Mouse (Mus musculus) hindbrain, embryonic 11.5 days (tissue): ENCODE measurements at regions not wholly inside any gene's neighbourhood (a gene's known extent, or its start where the extent isn't known, plus 50 kb on each side); places are given as distances from the start of the nearest gene placed in this dataset.
A peak's percentile ranks its signal among the peaks of the same experiment; 100 is the strongest.

Experiments
- ATAC-seq: fragments of 200-750 bp; cut with Nextera tagmentation; 2 replicates; pipeline ENCODE4 v1.8.0; 2017; ENCODE audit warnings: mild to moderate bottlenecking, moderate TSS enrichment, moderate library complexity; ENCODE audit not compliant: low FRiP score
- DNase-seq: peaks from one replicate; pipeline ENCODE4 v3.0.0-alpha.2; 2015; ENCODE audit warnings: low spot score
- H3K27ac ChIP-seq: fragments of 300-500 bp; sonication (generic); 2 replicates; pipeline ENCODE4 v1.5.1; 2014; ENCODE audit warnings: mild to moderate bottlenecking, low read depth, low read length
- H3K27me3 ChIP-seq: fragments of 300-500 bp; sonication (generic); 2 replicates; pipeline ENCODE4 v1.6.1; 2014; ENCODE audit warnings: mild to moderate bottlenecking, low read length, moderate library complexity, mixed read lengths; ENCODE audit not compliant: control insufficient read depth, insufficient read depth
- H3K36me3 ChIP-seq: fragments of 300-500 bp; sonication (generic); 2 replicates; pipeline ENCODE4 v1.6.1; 2014; ENCODE audit warnings: mild to moderate bottlenecking, low read length, moderate library complexity, mixed read lengths; ENCODE audit not compliant: control insufficient read depth, insufficient read depth
- H3K4me1 ChIP-seq: fragments of 300-500 bp; sonication (generic); replicated peaks from 2 replicates; pipeline ENCODE4 v1.6.1; 2014; ENCODE audit warnings: low read length, mixed read lengths; ENCODE audit not compliant: control insufficient read depth, insufficient read depth
- H3K4me2 ChIP-seq: fragments of 300-500 bp; sonication (generic); replicated peaks from 2 replicates; pipeline ENCODE4 v1.6.1; 2014; ENCODE audit warnings: mild to moderate bottlenecking, low read depth, low read length
- H3K4me3 ChIP-seq: fragments of 300-500 bp; sonication (generic); 2 replicates; pipeline ENCODE4 v1.5.1; 2014; ENCODE audit warnings: low read depth, low read length
- H3K9ac ChIP-seq: fragments of 300-500 bp; sonication (generic); 2 replicates; pipeline ENCODE4 v1.6.1; 2014; ENCODE audit warnings: low read depth, low read length
- H3K9me3 ChIP-seq: fragments of 300-500 bp; sonication (generic); 2 replicates; pipeline ENCODE4 v1.6.1; 2016; ENCODE audit warnings: low read length; ENCODE audit not compliant: control insufficient read depth
- WGBS: fragments of 180-500 bp; shearing (Covaris S2); extraction: QIAGEN DNeasy Blood & Tissue Kit; methylation state at CpG from one replicate; pipeline ENCODE4 v1.1.7; 2014; 5-methylcytosine and 5-hydroxymethylcytosine counted together

- ATAC-seq: peak; percentile 0; the same call in 1 of the 2 replicates
Measured at GRCm38 (mm10) chr15:36937757-36938498, 69.6 kb downstream of the Zfp706 start.

GRCm38 (mm10) chr15:36937067-36937657 is 70.4 kb downstream of the Zfp706 start:
- 84% methylated on average over 11 of the region's 11 CpGs for WGBS
- H3K4me1 ChIP-seq: peaks cover 7% of the 10 kb centered on the region; the same call in 1 of the 2 replicates
- no peak overlapping the region for H3K4me2 ChIP-seq
- DNase-seq (no peak), ATAC-seq (no peak)
- H3K4me3 ChIP-seq: no peak overlapping the region
- no peaks in the 10 kb centered on the region for H3K9me3 ChIP-seq
- H3K27me3 ChIP-seq: no peaks in the 10 kb centered on the region
- H3K9ac ChIP-seq: no peak overlapping the region
- H3K36me3 ChIP-seq: no peaks in the 10 kb centered on the region
- H3K27ac ChIP-seq: no peak overlapping the region

More at GRCm38 (mm10) chr15:36937757-36938498, 69.6 kb downstream of the Zfp706 start:
- no peaks in the 10 kb centered on the region for H3K27me3 ChIP-seq
- peak overlapping the region; percentile 94 for H3K27ac ChIP-seq
- 24% methylated on average over 13 of the region's 13 CpGs for WGBS
- peak overlapping the region; percentile 87 for H3K9ac ChIP-seq
- peak overlapping the region; percentile 56 for H3K4me3 ChIP-seq
- H3K4me1 ChIP-seq: peaks cover 7% of the 10 kb centered on the region; the same call in 1 of the 2 replicates
- peak overlapping the region; percentile 86 for H3K4me2 ChIP-seq
- DNase-seq: peak; percentile 9
- no peaks in the 10 kb centered on the region for H3K36me3 ChIP-seq
- no peaks in the 10 kb centered on the region for H3K9me3 ChIP-seq

GRCm38 (mm10) chr15:36934801-36935200 is 72.8 kb downstream of the Zfp706 start:
- Histone ChIP-seq H3K27me3 (no peaks in the 10 kb centered on the region), H3K4me3 (no peak overlapping the region), H3K9me3 (no peaks in the 10 kb centered on the region), H3K9ac (no peak overlapping the region), H3K4me1 (peaks cover 7% of the 10 kb centered on the region; the same call in 1 of the 2 replicates), H3K36me3 (no peaks in the 10 kb centered on the region), H3K27ac (no peak overlapping the region), H3K4me2 (no peak overlapping the region)
- ATAC-seq (no peak), DNase-seq (no peak)
- 49% methylated on average over 2 of the region's 3 CpGs for WGBS

GRCm38 (mm10) chr15:36933581-36933991 is 74.0 kb downstream of the Zfp706 start:
- Histone ChIP-seq H3K9me3 (no peaks in the 10 kb centered on the region), H3K36me3 (no peaks in the 10 kb centered on the region)

GRCm38 (mm10) chr15:36931460-36931859 is 76.1 kb downstream of the Zfp706 start:
- WGBS: 80% methylated on average over 2 of the region's 2 CpGs
- no peak for ATAC-seq
- Histone ChIP-seq H3K27ac (no peak overlapping the region), H3K36me3 (no peaks in the 10 kb centered on the region), H3K4me2 (no peak overlapping the region), H3K27me3 (no peaks in the 10 kb centered on the region), H3K9ac (no peak overlapping the region), H3K4me1 (no peaks in the 10 kb centered on the region), H3K4me3 (no peak overlapping the region), H3K9me3 (no peaks in the 10 kb centered on the region)
- no peak for DNase-seq

More at GRCm38 (mm10) chr15:36933581-36933991, 74.0 kb downstream of the Zfp706 start:
- no peak overlapping the region for H3K4me2 ChIP-seq
- DNase-seq: no peak
- H3K9ac ChIP-seq: no peak overlapping the region
- peaks cover 7% of the 10 kb centered on the region; the same call in 1 of the 2 replicates for H3K4me1 ChIP-seq
- 88% methylated on average over 2 of the region's 2 CpGs for WGBS
- no peak for ATAC-seq
- no peaks in the 10 kb centered on the region for H3K27me3 ChIP-seq
- H3K27ac ChIP-seq: no peak overlapping the region
- H3K4me3 ChIP-seq: no peak overlapping the region

- H3K4me2 ChIP-seq: no peak overlapping the region
- no peaks in the 10 kb centered on the region for H3K27me3 ChIP-seq
- no peak overlapping the region for H3K27ac ChIP-seq
- H3K4me3 ChIP-seq: no peak overlapping the region
- ATAC-seq: no peak
- WGBS: 77% methylated on average over 6 of the region's 6 CpGs
- no peaks in the 10 kb centered on the region for H3K36me3 ChIP-seq
- no peak overlapping the region for H3K9ac ChIP-seq
- H3K9me3 ChIP-seq: no peaks in the 10 kb centered on the region
- DNase-seq: no peak
- no peaks in the 10 kb centered on the region for H3K4me1 ChIP-seq
Measured at GRCm38 (mm10) chr15:36930433-36930832, 77.1 kb downstream of the Zfp706 start.

GRCm38 (mm10) chr15:36929786-36930185 is 77.8 kb downstream of the Zfp706 start:
- ATAC-seq (no peak), DNase-seq (no peak)
- Histone ChIP-seq H3K9ac (no peak overlapping the region), H3K27me3 (no peaks in the 10 kb centered on the region), H3K36me3 (no peaks in the 10 kb centered on the region), H3K4me1 (no peaks in the 10 kb centered on the region), H3K9me3 (no peaks in the 10 kb centered on the region), H3K27ac (no peak overlapping the region), H3K4me2 (no peak overlapping the region), H3K4me3 (no peak overlapping the region)
- WGBS: 55% methylated on average over 2 of the region's 2 CpGs

GRCm38 (mm10) chr15:36929088-36929487 is 78.5 kb downstream of the Zfp706 start:
- 88% methylated on average over 3 of the region's 3 CpGs for WGBS
- ATAC-seq (no peak), DNase-seq (no peak)
- H3K4me2 ChIP-seq: no peak overlapping the region
- no peak overlapping the region for H3K9ac ChIP-seq
- no peak overlapping the region for H3K27ac ChIP-seq
- no peaks in the 10 kb centered on the region for H3K9me3 ChIP-seq
- H3K36me3 ChIP-seq: no peaks in the 10 kb centered on the region
- H3K27me3 ChIP-seq: no peaks in the 10 kb centered on the region
- H3K4me3 ChIP-seq: no peak overlapping the region
- H3K4me1 ChIP-seq: no peaks in the 10 kb centered on the region

- DNase-seq (no peak), ATAC-seq (no peak)
- no peak overlapping the region for H3K4me3 ChIP-seq
- H3K27ac ChIP-seq: no peak overlapping the region
- H3K9me3 ChIP-seq: no peaks in the 10 kb centered on the region
- no peak overlapping the region for H3K4me2 ChIP-seq
- no peaks in the 10 kb centered on the region for H3K36me3 ChIP-seq
- no peaks in the 10 kb centered on the region for H3K4me1 ChIP-seq
- 95% methylated on average over 4 of the region's 4 CpGs for WGBS
- H3K9ac ChIP-seq: no peak overlapping the region
- no peaks in the 10 kb centered on the region for H3K27me3 ChIP-seq
Measured at GRCm38 (mm10) chr15:36928678-36929077, 78.9 kb downstream of the Zfp706 start.
